11 mouse cellular contexts compared by ENCODE assay signal in the genomic region with DNA sequence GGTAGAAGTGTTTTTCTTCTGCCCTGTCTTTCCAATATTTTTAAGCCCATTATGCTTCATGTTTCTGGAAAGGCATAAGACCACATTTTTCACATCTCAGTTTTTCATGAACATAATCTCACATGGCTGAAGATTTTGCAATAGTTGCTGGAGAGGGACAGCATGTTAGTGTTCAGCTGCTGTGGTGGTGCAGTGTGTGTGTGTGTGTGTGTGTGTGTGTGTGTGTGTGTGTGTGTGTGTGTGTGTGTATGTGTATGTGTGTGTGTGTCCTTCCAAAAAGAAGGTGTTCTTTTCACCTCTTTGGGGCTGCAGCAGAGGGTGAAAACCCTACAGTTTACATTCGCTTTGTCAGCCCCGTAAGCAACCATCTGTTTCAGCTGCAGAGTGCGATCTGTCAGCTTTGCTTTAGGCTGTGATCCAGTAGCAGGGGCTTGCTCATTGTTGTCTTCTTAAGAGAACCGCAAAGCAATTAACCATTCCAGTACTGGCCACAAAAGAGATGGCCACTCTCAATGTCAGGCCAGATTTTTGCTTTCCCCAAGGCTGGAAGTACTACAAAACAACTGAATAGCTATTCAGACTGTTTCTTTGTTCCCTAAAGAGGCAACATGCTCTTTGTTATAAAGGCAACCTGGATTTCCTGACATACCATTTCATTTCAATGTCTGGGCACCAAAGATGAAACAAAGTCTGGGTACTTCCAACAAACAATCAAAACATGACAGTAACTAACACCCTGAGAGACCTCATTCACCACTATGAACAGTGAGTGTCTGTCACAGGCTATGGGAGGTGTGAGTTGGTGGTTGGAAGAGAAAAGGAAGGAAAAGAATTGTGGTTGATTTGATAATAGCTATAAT.
DNase-seq lines count a peak whose midpoint lies in the region; ATAC-seq and TF ChIP-seq lines count a peak whose summit lies in the region.
"Had no signal": no experiment of that assay in that cellular context is flagged by ENCODE, and none has a peak within 500 bp of the region (broad histone marks: within the 10 kb centered on the region; RNA-seq: fewer than 3 reads in every experiment).

No protein-coding gene starts in this region.

- peak; percentile 94 for ATAC-seq in forebrain, embryonic 15.5 days (replicated peaks)
- no peak for ATAC-seq in liver, embryonic 12.5 days

- no peak for TF ChIP-seq POLR2A in brain, embryonic 14.5 days (IDR thresholded peaks at IDR 0.05; ENCODE audit: borderline replicate concordance, extremely low read depth, insufficient read depth, insufficient read length, poor library complexity, severe bottlenecking)

- H3K27ac ChIP-seq in forebrain, embryonic 15.5 days (replicated peaks), result peak overlapping the region; percentile 83
- H3K27ac ChIP-seq in midbrain, embryonic 10.5 days (replicated peaks), result peak overlapping the region; percentile 82
- no peak overlapping the region for H3K27ac ChIP-seq in liver, embryonic 12.5 days
- H3K27ac ChIP-seq: heart, adult 2 months; kidney, postnatal 0 days had no signal

- TF ChIP-seq CTCF in brain, embryonic 14.5 days (IDR thresholded peaks at IDR 0.05; ENCODE audit: borderline replicate concordance, extremely low read depth, insufficient read depth, insufficient read length), result no peak

- H3K9me3 ChIP-seq in forebrain, embryonic 15.5 days, result no peaks in the 10 kb centered on the region
- no peaks in the 10 kb centered on the region for H3K9me3 ChIP-seq in midbrain, embryonic 10.5 days (replicated peaks)
- no peaks in the 10 kb centered on the region for H3K9me3 ChIP-seq in liver, embryonic 12.5 days (replicated peaks)

- no peak overlapping the region for H3K9ac ChIP-seq in forebrain, embryonic 15.5 days (replicated peaks)
- no peak overlapping the region for H3K9ac ChIP-seq in liver, embryonic 12.5 days

- peak; percentile 24 for DNase-seq in cerebellum, adult 11-12 months
- DNase-seq in cerebellum, adult 11 months, result no peak
- DNase-seq in brain, embryonic 14.5 days (ENCODE audit: low read depth), result peak; percentile 97
- DNase-seq in midbrain, embryonic 10.5 days (ENCODE audit: low spot score), result peak; percentile 45
- DNase-seq in thymus, postnatal 10 days (ENCODE audit: low spot score in 2 of 2), result no peak
- no peak for DNase-seq in spleen, postnatal 14 days (ENCODE audit: low spot score in 2 of 2)
- DNase-seq: heart, adult 2 months; right cerebral cortex, postnatal 25 days had no signal

- H3K36me3 ChIP-seq in forebrain, embryonic 15.5 days, result no peaks in the 10 kb centered on the region
- H3K36me3 ChIP-seq in midbrain, embryonic 10.5 days, result no peaks in the 10 kb centered on the region
- no peaks in the 10 kb centered on the region for H3K36me3 ChIP-seq in liver, embryonic 12.5 days

- no peaks in the 10 kb centered on the region for H3K27me3 ChIP-seq in forebrain, embryonic 15.5 days
- no peaks in the 10 kb centered on the region; the same call in 1 of the 2 replicates for H3K27me3 ChIP-seq in midbrain, embryonic 10.5 days (ENCODE audit: low read depth, poor library complexity, severe bottlenecking)
- no peaks in the 10 kb centered on the region for H3K27me3 ChIP-seq in liver, embryonic 12.5 days (replicated peaks)

- WGBS in forebrain, embryonic 15.5 days, result under 1% methylated on average over 4 of the region's 4 CpGs
- 17% methylated on average over 4 of the region's 4 CpGs for WGBS in midbrain, embryonic 10.5 days
- 66% methylated on average over 4 of the region's 4 CpGs for WGBS in liver, embryonic 12.5 days (ENCODE audit: insufficient replicate concordance)

- no peak overlapping the region for H3K4me2 ChIP-seq in forebrain, embryonic 15.5 days (replicated peaks)
- H3K4me2 ChIP-seq in liver, embryonic 12.5 days, result no peak overlapping the region

- no peak overlapping the region for H3K4me3 ChIP-seq in forebrain, embryonic 15.5 days
- H3K4me3 ChIP-seq in midbrain, embryonic 10.5 days, result 0 out of 2 replicates have a peak overlapping the region, but pooled peaks have one; percentile 11
- H3K4me3 ChIP-seq in liver, embryonic 12.5 days, result no peak overlapping the region
- H3K4me3 ChIP-seq: heart, adult 2 months had no signal

- H3K4me1 ChIP-seq in forebrain, embryonic 15.5 days, result peaks cover 13% of the 10 kb centered on the region
- H3K4me1 ChIP-seq in midbrain, embryonic 10.5 days, result peaks cover 30% of the 10 kb centered on the region
- H3K4me1 ChIP-seq in liver, embryonic 12.5 days, result no peaks in the 10 kb centered on the region

Comparison
In these comparisons a context has a peak if more than half of its experiments do, and no peak if none do; other contexts are left out.
1. DNase-seq: peak in cerebellum, adult 11-12 months (single experiment), brain, embryonic 14.5 days (single experiment) and midbrain, embryonic 10.5 days (single experiment); none in cerebellum, adult 11 months (single experiment), thymus, postnatal 10 days (0 of 2) and spleen, postnatal 14 days (0 of 2).